Mouse (Mus musculus) stomach, postnatal 0 days (tissue): ENCODE data around the gene Cog5.

ENCODE experiments used
- CTCF ChIP-seq: IDR thresholded peaks from 2 replicates; pipeline ENCODE4 v1.5.1; 2016; ENCODE audit warnings: antibody characterized with exemption, low read depth, mild to moderate bottlenecking, moderate library complexity
- EP300 ChIP-seq: optimal IDR thresholded peaks from 2 replicates; pipeline ENCODE3; 2016; ENCODE audit warnings: antibody characterized with exemption

- no peak for TF ChIP-seq CTCF
- TF ChIP-seq EP300: no peak
These were observed 238.1 kb downstream of the Cog5 start for GRCm38 (mm10) chr12:31892771-31893170.
